Mouse (Mus musculus) right cerebral cortex, adult 2 months (tissue): ENCODE measurements at regions not wholly inside any gene's neighbourhood (a gene's known extent, or its start where the extent isn't known, plus 50 kb on each side); places are given as distances from the start of the nearest gene placed in this dataset.

Experiments used
- DNase-seq, 2 experiments: peaks; one replicate each; pipeline ENCODE4 v3.0.0; 2021 to 2022; ENCODE audit warnings: low spot score in 2 of 2

- DNase-seq, result no peak
Observed at GRCm38 (mm10) chr4:78666326-78666725, 454.6 kb upstream of the Ptprd start.

DNA sequence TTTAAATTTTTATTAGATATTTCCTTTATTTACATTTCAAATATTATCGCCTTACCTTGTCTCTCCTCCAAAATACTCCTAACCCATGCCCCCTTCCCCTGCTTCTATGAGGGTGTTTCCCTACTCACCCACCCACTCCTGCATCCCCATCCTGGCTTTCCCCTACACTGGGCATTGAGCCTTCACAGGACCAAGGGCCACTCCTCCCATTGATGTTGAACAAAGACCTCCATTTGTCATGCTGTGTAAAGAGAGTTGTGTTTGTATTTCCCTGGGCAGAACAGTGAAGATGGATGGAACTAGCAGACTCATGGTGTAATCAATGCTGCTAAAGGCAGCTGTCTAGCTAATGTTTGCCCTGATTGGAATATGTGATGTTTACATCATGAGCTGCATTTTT, 431.0 kb upstream of the Ptprd start:
- DNase-seq, result no peak

DNA sequence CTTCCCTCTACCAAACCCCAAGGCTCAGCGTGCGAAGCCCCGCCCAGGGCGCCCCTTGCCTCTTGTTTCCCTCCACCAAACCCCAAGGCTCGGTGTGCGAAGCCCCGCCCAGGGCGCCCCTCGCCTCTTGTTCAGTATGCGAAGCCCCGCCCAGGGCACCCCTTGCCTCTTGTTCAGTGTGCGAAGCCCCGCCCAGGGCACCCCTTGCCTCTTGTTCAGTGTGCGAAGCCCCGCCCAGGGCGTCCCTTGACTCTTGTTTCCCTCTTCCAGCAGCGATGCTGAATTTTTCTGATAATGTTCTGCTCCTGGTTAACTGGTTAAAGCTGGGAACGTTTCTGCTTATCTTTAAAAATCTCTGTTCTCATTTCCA, 394.7 kb upstream of the Ptprd start:
- DNase-seq, result peak in 1 of 2 experiments; percentile 17

- DNase-seq, result no peak
Observed at GRCm38 (mm10) chr4:78605763-78606460, 394.2 kb upstream of the Ptprd start.

GRCm38 (mm10) chr4:78581590-78581989, 369.8 kb upstream of the Ptprd start:
- DNase-seq, result no peak

- DNase-seq, result no peak
Observed at GRCm38 (mm10) chr4:78565356-78565755, 353.6 kb upstream of the Ptprd start.
